Mouse (Mus musculus) heart, embryonic 14.5 days (tissue): ENCODE data around the gene Cox7b. TPM values are rescaled to one million over a fixed set of nuclear protein-coding genes. Genes with fewer than 3 reads are reported as not detected.

Source experiments
- ATAC-seq: fragments of 200-750 bp; cut with Nextera tagmentation; 2 replicates; pipeline ENCODE4 v1.8.0; 2017; ENCODE audit warnings: low read depth, moderate TSS enrichment; ENCODE audit not compliant: insufficient number of reproducible peaks, insufficient read depth, low FRiP score
- H3K27ac ChIP-seq, 2 experiments: fragments of 200-500 bp in 1 of 2; fragments of 300-500 bp in 1 of 2; sonication (generic) in 1 of 2; replicated peaks in 1 of 2; 2 replicates each; pipeline ENCODE4 v1.5.1; 2012 to 2014; ENCODE audit warnings: low read depth in 2 of 2, low read length in 2 of 2, control low read depth in 1 of 2, mild to moderate bottlenecking in 1 of 2, mixed read lengths in 1 of 2; ENCODE audit not compliant: control insufficient read depth in 1 of 2, insufficient read depth in 1 of 2
- H3K27me3 ChIP-seq: fragments of 300-500 bp; sonication (generic); 2 replicates; pipeline ENCODE4 v1.6.1; 2014; ENCODE audit warnings: mild to moderate bottlenecking, low read length, control low read depth; ENCODE audit not compliant: control insufficient read depth, insufficient read depth
- H3K36me3 ChIP-seq: fragments of 300-500 bp; sonication (generic); 2 replicates; pipeline ENCODE4 v1.6.1; 2014; ENCODE audit warnings: mild to moderate bottlenecking, control low read depth, low read length, mixed read lengths; ENCODE audit not compliant: control insufficient read depth, insufficient read depth
- H3K4me1 ChIP-seq, 2 experiments: fragments of 200-500 bp in 1 of 2; fragments of 300-500 bp in 1 of 2; sonication (generic) in 1 of 2; 2 replicates each; pipeline ENCODE4 v1.6.1; 2012 to 2014; ENCODE audit warnings: low read length in 2 of 2, control low read depth in 1 of 2, mixed read lengths in 1 of 2; ENCODE audit not compliant: control insufficient read depth in 2 of 2, insufficient read depth in 2 of 2
- H3K4me2 ChIP-seq: fragments of 300-500 bp; sonication (generic); 2 replicates; pipeline ENCODE4 v1.6.1; 2014; ENCODE audit warnings: mild to moderate bottlenecking, low read length
- H3K4me3 ChIP-seq, 2 experiments: fragments of 200-500 bp in 1 of 2; fragments of 300-500 bp in 1 of 2; sonication (generic) in 1 of 2; 2 replicates each; pipeline ENCODE4 v1.5.1; 2012 to 2014; ENCODE audit warnings: low read length in 2 of 2, mild to moderate bottlenecking in 2 of 2, control low read depth in 1 of 2, low read depth in 1 of 2, moderate library complexity in 1 of 2; ENCODE audit not compliant: control insufficient read depth in 1 of 2, insufficient read depth in 1 of 2
- H3K9ac ChIP-seq: fragments of 300-500 bp; sonication (generic); 2 replicates; pipeline ENCODE4 v1.6.1; 2014; ENCODE audit warnings: mild to moderate bottlenecking, low read length
- H3K9me3 ChIP-seq: fragments of 300-500 bp; sonication (generic); 2 replicates; pipeline ENCODE4 v1.6.1; 2016; ENCODE audit warnings: low read length, control low read depth; ENCODE audit not compliant: control insufficient read depth
- WGBS: fragments of 180-500 bp; shearing (Covaris S2); extraction: QIAGEN DNeasy Blood & Tissue Kit; methylation state at CpG from one replicate; pipeline ENCODE4 v1.1.7; 2014; 5-methylcytosine and 5-hydroxymethylcytosine counted together
- polyA plus RNA-seq: library from polyadenylated mRNA; unstranded; fragments of >200 nt; fragmentation: Nextera tagmentation; extraction: Ambion mirVana; gene quantifications from 2 replicates; pipeline ENCODE4 v1.2.1, GENCODE M21; 2014

Gene Cox7b
- polyA plus RNA-seq, 1 experiment from 2014 or later = 1,079 TPM

- no peaks in the 10 kb centered on the region for H3K27me3 ChIP-seq
- H3K4me1 ChIP-seq = no peaks in the 10 kb centered on the region
- no peak overlapping the region for H3K4me2 ChIP-seq
- no peak overlapping the region for H3K4me3 ChIP-seq
- WGBS = 69% methylated on average over 3 of the region's 3 CpGs
- no peaks in the 10 kb centered on the region for H3K9me3 ChIP-seq
- H3K9ac ChIP-seq = no peak overlapping the region
- no peak overlapping the region for H3K27ac ChIP-seq
- no peak for ATAC-seq
- no peaks in the 10 kb centered on the region for H3K36me3 ChIP-seq
Measured at GRCm38 (mm10) chrX:106037185-106037752, 21.8 kb downstream of the Cox7b start.

- peak overlapping the region; percentile 39 to 62; a peak in 3 of 4 replicates for H3K27ac ChIP-seq
- no peak overlapping the region for H3K9ac ChIP-seq
- H3K9me3 ChIP-seq = no peaks in the 10 kb centered on the region
- peak overlapping the region; percentile 44 for H3K4me2 ChIP-seq
- no peaks in the 10 kb centered on the region for H3K27me3 ChIP-seq
- no peak for ATAC-seq
- 41% methylated on average over 8 of the region's 8 CpGs for WGBS
- H3K36me3 ChIP-seq = no peaks in the 10 kb centered on the region
- no peak overlapping the region for H3K4me3 ChIP-seq
- peaks cover 6 to 30% of the 10 kb centered on the region in 2 experiments for H3K4me1 ChIP-seq
Measured at GRCm38 (mm10) chrX:106043863-106044617, 28.5 kb downstream of the Cox7b start.

- Histone ChIP-seq H3K9me3 (no peaks in the 10 kb centered on the region), H3K36me3 (no peaks in the 10 kb centered on the region), H3K4me3 (no peak overlapping the region), H3K4me2 (no peak overlapping the region), H3K27ac (peak overlapping the region; percentile 9 to 20; a peak in 2 of 4 replicates), H3K4me1 (peaks cover 6 to 30% of the 10 kb centered on the region in 2 experiments), H3K27me3 (no peaks in the 10 kb centered on the region), H3K9ac (no peak overlapping the region)
- ATAC-seq = no peak
- 47% methylated on average over 2 of the region's 2 CpGs for WGBS
Measured at GRCm38 (mm10) chrX:106045455-106045854, 30.0 kb downstream of the Cox7b start.

- H3K9ac ChIP-seq = no peak overlapping the region
- peak overlapping the region; percentile 27 to 37; a peak in 2 of 4 replicates for H3K27ac ChIP-seq
- H3K4me2 ChIP-seq = peak overlapping the region; percentile 21; the same call in 1 of the 2 replicates
- H3K4me1 ChIP-seq = peaks cover 6 to 30% of the 10 kb centered on the region in 2 experiments
- H3K36me3 ChIP-seq = no peaks in the 10 kb centered on the region
- WGBS = 59% methylated on average over 9 of the region's 9 CpGs
- no peaks in the 10 kb centered on the region for H3K27me3 ChIP-seq
- H3K9me3 ChIP-seq = no peaks in the 10 kb centered on the region
- no peak overlapping the region for H3K4me3 ChIP-seq
- ATAC-seq = no peak
Measured at GRCm38 (mm10) chrX:106045928-106046327, 30.4 kb downstream of the Cox7b start.

GRCm38 (mm10) chrX:106048191-106048590, 32.7 kb downstream of the Cox7b start:
- Histone ChIP-seq H3K4me1 (peaks cover 6 to 30% of the 10 kb centered on the region in 2 experiments), H3K9ac (no peak overlapping the region), H3K27me3 (no peaks in the 10 kb centered on the region), H3K27ac (no peak overlapping the region), H3K4me2 (no peak overlapping the region), H3K4me3 (no peak overlapping the region), H3K9me3 (no peaks in the 10 kb centered on the region), H3K36me3 (no peaks in the 10 kb centered on the region)
- ATAC-seq = no peak
- WGBS = 69% methylated on average over 1 of the region's 1 CpGs

Other genes starting within 250 kb of the Cox7b start
- gene Atrx, start 86.3 kb upstream of the Cox7b start, polyA plus RNA-seq = 116 and 126 TPM in 2 replicates
- gene Magt1, start 3.8 kb upstream of the Cox7b start, polyA plus RNA-seq = 46.5 and 47.1 TPM in 2 replicates
- gene Atp7a, start 11.6 kb downstream of the Cox7b start, polyA plus RNA-seq = 16.6 and 17.1 TPM in 2 replicates
- gene Tlr13, start 127.5 kb downstream of the Cox7b start, polyA plus RNA-seq = 0.69 and 0.89 TPM in 2 replicates
- gene Pgk1, start 171.4 kb downstream of the Cox7b start, polyA plus RNA-seq = 708 and 743 TPM in 2 replicates
- 23.4 and 24.7 TPM in 2 replicates for gene Taf9b, start 205.5 kb downstream of the Cox7b start, polyA plus RNA-seq
- not detected in 2 replicates for gene Fnd3c2, start 239.7 kb downstream of the Cox7b start, polyA plus RNA-seq